Mouse (Mus musculus) thymus, adult 2 months (tissue): ENCODE results near the gene Map3k9. TPM values are rescaled to one million over a fixed set of nuclear protein-coding genes. Genes with fewer than 3 reads are reported as not detected.

Experiments
- DNase-seq: peaks from one replicate; pipeline ENCODE4 v3.0.0; 2021
- H3K27ac ChIP-seq: fragments of 200-500 bp; 2 replicates; pipeline ENCODE4 v1.5.1; 2012; ENCODE audit warnings: low read length, control low read depth; ENCODE audit not compliant: control insufficient read depth, insufficient read depth
- H3K27me3 ChIP-seq: fragments of 200-500 bp; 2 replicates; pipeline ENCODE4 v1.6.1; 2012; ENCODE audit warnings: mild to moderate bottlenecking, low read length, moderate library complexity, mixed read lengths; ENCODE audit not compliant: control insufficient read depth, insufficient read depth
- H3K36me3 ChIP-seq: fragments of 200-500 bp; 2 replicates; pipeline ENCODE4 v1.6.1; 2012; ENCODE audit warnings: mild to moderate bottlenecking, low read length, moderate library complexity; ENCODE audit not compliant: control insufficient read depth, insufficient read depth
- H3K4me1 ChIP-seq: fragments of 200-500 bp; replicated peaks from 2 replicates; pipeline ENCODE4 v1.6.1; 2012; ENCODE audit warnings: low read length; ENCODE audit not compliant: control insufficient read depth, insufficient read depth
- H3K4me3 ChIP-seq: fragments of 200-500 bp; 2 replicates; pipeline ENCODE4 v1.5.1; 2012; ENCODE audit warnings: mild to moderate bottlenecking, low read length, control low read depth, moderate library complexity; ENCODE audit not compliant: control insufficient read depth, insufficient read depth
- CTCF ChIP-seq: fragments of 200-500 bp; IDR thresholded peaks from 2 replicates; pipeline ENCODE4 v1.5.1; 2012; ENCODE audit warnings: mild to moderate bottlenecking, control low read depth, low read length, moderate library complexity, borderline replicate concordance; ENCODE audit not compliant: control insufficient read depth, poor library complexity, insufficient read depth; ENCODE audit errors: extremely low read depth
- POLR2A ChIP-seq: fragments of 200-500 bp; IDR thresholded peaks from 2 replicates; pipeline ENCODE4 v1.6.1; 2012; ENCODE audit warnings: mild to moderate bottlenecking, low read length, control low read depth, moderate library complexity; ENCODE audit not compliant: control insufficient read depth, poor library complexity, insufficient read depth; ENCODE audit errors: extremely low read depth
- WGBS: fragments of 180-500 bp; shearing (Covaris S2); methylation state at CpG from one replicate; pipeline ENCODE4 v1.1.7; 2018; 5-methylcytosine and 5-hydroxymethylcytosine counted together
- polyA plus RNA-seq: library from polyadenylated mRNA; depleted of rRNA; stranded (reverse); fragments of >200 nt; gene quantifications from 2 replicates; pipeline ENCODE4 v1.2.3, GENCODE M21; 2012

The Map3k9 gene
- polyA plus RNA-seq, 1 experiment: 1.1 TPM

DNA sequence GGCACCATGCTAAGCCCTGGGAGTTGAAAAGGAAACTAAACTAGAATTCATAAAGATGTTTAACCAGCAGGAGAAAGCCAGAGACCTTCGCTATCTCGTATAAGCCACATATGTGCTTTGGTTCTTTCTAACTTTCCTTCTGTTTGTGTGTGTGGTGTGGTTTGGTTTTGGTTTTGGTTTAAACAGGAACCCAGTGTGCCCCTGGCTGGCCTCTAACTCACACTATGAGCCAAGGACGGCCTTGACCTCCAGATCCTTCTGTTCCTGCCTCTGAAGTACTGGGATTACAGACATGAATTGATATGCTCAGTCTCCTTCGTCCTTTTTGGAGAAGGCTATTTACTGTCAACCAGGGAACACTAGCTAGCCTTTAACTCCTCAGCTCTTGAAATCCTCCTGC, 29.9 kb downstream of the Map3k9 start:
- no peak for DNase-seq
- Histone ChIP-seq H3K4me3 (no peak overlapping the region), H3K27me3 (no peaks in the 10 kb centered on the region), H3K27ac (no peak overlapping the region), H3K36me3 (no peaks in the 10 kb centered on the region), H3K4me1 (peaks cover 6% of the 10 kb centered on the region)
- 21% methylated on average over 4 of the region's 4 CpGs for WGBS
- TF ChIP-seq POLR2A (no peak), CTCF (no peak)

DNA sequence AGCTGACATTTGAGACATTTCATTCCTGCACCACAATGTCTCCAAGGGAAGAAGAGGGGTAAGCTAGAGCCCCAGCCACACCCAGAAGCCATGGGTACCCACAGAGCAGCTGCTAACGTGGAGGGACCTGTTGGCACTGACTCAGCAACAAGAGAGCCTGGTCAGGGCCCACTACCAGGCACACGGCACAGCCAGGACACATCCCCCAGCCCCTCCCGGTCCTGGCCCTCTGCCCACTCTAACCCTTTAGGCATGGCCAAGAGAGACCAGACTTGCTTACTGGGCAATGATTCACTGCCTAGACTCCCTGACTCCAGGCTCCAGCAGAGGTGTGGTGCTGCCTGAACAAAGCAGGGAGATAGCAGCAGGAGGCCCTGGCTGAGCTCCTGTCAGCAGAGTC, 32.1 kb downstream of the Map3k9 start:
- Histone ChIP-seq H3K36me3 (no peaks in the 10 kb centered on the region), H3K4me3 (no peak overlapping the region), H3K27ac (no peak overlapping the region), H3K27me3 (no peaks in the 10 kb centered on the region), H3K4me1 (no peaks in the 10 kb centered on the region)
- TF ChIP-seq CTCF (no peak), POLR2A (no peak)
- 71% methylated on average over 3 of the region's 3 CpGs for WGBS
- DNase-seq: no peak

DNA sequence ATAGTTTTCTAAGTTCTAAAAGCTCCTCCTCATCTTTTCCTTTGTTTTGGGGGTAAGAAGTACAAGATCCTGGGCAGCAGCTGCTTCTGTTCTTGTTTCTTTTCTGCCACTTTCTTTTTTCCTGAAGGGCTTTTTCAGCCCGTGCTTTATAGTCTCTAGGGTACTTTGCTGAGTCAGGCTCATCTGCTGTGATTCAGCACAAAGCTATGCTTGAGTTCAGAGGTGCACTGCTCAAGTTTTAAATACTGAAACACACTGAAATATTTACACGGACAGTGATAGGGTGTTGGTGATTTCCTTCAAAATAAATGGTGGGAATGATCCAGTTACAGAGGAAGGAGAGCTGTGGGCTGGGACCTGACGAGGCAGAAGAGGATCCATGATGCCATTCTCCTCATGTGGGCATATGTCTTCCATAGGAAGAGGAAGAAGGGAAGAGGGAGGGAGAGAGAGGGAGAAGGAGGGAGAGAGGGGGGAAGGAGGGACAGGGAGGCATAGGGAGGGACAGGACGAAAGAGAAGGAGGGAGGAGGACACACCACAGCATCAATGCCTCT, 32.9 kb downstream of the Map3k9 start:
- no peak for DNase-seq
- no peak for TF ChIP-seq CTCF
- TF ChIP-seq POLR2A: no peak

DNA sequence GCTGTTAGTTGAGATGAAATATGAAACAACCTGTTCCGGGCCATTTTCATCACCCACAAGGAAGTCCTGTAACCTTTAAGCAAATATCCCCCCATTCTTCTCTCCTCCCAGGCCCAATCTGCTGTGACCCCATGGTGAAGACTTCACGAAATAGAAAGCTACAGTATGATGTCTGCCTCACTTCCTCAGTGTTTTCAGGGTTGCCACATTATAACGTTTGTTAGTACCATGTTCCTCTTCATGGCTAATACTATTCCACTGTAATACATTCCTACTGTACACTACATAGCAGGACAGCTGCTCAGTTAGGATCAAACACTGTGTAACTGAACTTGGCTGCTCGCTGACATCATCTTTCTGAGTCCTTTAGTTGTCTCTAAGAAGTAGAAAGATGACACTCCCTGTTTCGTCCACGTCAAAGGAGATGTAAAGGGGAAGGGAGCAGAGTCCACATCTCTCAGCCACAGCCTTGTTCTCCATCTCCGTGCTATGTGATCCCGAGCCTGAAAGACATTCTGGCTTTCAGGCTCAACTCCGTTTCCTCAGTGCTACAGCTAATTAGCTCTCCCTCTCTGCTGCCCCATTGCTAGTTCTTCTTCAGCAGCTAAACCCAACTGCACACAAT, 34.5 kb downstream of the Map3k9 start:
- Histone ChIP-seq H3K4me1 (no peaks in the 10 kb centered on the region), H3K27ac (no peak overlapping the region), H3K27me3 (no peaks in the 10 kb centered on the region), H3K4me3 (no peak overlapping the region), H3K36me3 (no peaks in the 10 kb centered on the region)
- WGBS: 78% methylated on average over 9 of the region's 9 CpGs
- TF ChIP-seq POLR2A: no peak
- TF ChIP-seq CTCF: no peak
- no peak for DNase-seq

More for the DNA sequence above, 32.9 kb downstream of the Map3k9 start:
- Histone ChIP-seq H3K27me3 (no peaks in the 10 kb centered on the region), H3K36me3 (no peaks in the 10 kb centered on the region), H3K4me1 (no peaks in the 10 kb centered on the region), H3K27ac (no peak overlapping the region), H3K4me3 (no peak overlapping the region)
- 42% methylated on average over 4 of the region's 4 CpGs for WGBS

DNA sequence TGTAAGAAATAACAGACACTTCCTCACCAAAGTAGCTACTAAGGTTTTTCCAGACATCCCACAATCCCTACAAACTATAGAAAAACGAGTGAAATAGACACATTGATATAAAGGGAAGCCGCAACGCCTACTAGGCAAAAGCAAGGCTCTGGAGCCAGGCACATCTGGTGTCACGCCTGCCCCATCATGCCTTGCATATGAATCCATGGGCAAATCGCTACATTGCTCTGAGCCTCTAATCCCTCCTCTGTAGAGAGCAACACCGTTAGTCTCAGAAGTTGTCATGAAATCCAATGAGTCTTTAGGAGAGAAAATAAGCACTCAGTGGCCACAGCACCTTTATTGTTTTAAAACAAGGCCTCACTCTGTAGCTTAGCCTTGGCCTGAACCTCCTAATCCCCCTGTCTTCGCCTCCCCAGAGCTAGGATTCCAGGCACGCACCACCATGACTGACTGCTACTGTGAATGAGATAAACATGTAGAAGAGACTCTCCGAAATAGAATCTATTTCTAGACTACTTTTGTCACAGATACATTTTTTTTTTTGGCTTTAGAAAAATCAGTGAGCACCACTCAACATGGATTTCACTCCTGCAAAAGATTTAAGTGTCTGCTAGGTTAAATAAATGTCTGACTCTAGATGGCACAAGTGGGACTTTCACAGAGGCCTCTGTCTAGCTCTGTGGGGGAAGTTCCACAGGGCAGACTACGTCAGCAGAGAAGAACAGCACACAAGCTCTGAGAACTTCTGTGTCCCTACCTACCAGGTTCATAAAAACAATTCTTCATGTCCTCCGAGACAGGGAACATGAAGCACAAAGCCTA, 45.5 kb downstream of the Map3k9 start:
- TF ChIP-seq POLR2A (no peak), CTCF (no peak)
- no peaks in the 10 kb centered on the region for H3K36me3 ChIP-seq
- no peak for DNase-seq
- H3K4me3 ChIP-seq: no peak overlapping the region
- no peaks in the 10 kb centered on the region for H3K27me3 ChIP-seq
- no peak overlapping the region for H3K27ac ChIP-seq
- WGBS: 89% methylated on average over 11 of the region's 11 CpGs
- H3K4me1 ChIP-seq: no peaks in the 10 kb centered on the region

DNA sequence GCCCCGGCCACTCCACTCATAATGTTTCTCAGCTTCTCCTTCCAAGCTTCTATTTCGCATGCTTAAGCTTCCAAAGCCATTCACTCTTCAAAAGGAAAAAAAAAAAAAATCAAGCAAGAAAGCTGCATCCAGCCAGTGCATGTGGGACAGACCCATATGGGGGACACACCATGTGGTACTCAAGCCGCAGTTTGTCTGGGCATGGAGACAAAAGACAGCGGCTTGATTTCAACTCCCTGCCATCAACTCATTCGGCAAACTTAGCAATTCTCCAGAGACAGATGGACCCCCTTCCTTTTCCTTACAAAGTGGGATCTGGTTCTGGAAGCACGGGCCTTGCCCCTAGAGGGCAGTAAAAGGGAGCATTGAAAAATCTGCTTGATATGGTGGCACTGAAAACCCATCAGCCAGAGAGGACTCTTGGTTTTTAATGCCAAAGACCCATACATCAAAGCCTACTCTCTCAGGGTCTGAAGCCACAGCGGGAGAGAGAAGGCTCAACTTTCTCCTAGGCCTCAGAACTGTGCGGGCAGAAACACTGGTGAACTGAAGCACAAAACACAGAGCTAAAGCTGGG, 54.6 kb downstream of the Map3k9 start:
- H3K27me3 ChIP-seq: no peaks in the 10 kb centered on the region
- DNase-seq: no peak
- H3K4me1 ChIP-seq: no peaks in the 10 kb centered on the region
- H3K4me3 ChIP-seq: no peak overlapping the region
- H3K27ac ChIP-seq: no peak overlapping the region
- 92% methylated on average over 8 of the region's 8 CpGs for WGBS
- TF ChIP-seq POLR2A (no peak), CTCF (no peak)
- no peaks in the 10 kb centered on the region for H3K36me3 ChIP-seq
